Comparison of ENCODE assay signal across 14 mouse cellular contexts in the genomic region with DNA sequence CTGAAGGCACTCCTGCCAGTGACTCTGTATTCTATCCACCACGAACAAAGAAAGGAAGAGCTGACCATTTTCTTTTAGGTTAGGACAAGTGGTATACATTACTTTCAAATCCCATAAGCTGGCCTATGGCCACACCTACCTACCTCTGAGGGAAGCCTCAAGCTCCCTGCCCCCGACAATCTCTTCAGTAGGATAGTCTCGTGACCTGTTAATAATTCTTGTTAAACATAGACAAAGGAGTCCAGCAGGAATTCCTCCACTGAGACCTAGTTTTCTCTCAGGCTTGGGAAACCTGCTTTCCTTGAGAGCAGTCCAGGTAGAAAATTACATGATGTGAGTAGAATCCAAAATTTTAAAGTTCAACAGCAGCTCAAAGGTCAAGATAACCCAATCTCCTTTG.
"Had no signal": no experiment of that assay in that cellular context is flagged by ENCODE, and none has a peak within 500 bp of the region (broad histone marks: within the 10 kb centered on the region; RNA-seq: fewer than 3 reads in every experiment).

No protein-coding gene starts in this region.

- H3K4me3 ChIP-seq: hindbrain, embryonic 13.5 days; layer of hippocampus, adult 2 months; limb, embryonic 13.5 days; liver, embryonic 12.5 days; midbrain, embryonic 10.5 days; midbrain, embryonic 15.5 days; neural tube, embryonic 12.5 days had no signal

- H3K9me3 ChIP-seq: hindbrain, embryonic 13.5 days; limb, embryonic 13.5 days; liver, embryonic 12.5 days; midbrain, embryonic 10.5 days; midbrain, embryonic 15.5 days; neural tube, embryonic 12.5 days had no signal

- H3K4me1 ChIP-seq: liver, embryonic 12.5 days; midbrain, embryonic 15.5 days; neural tube, embryonic 12.5 days had no signal

- H3K4me2 ChIP-seq: hindbrain, embryonic 13.5 days; limb, embryonic 13.5 days; liver, embryonic 12.5 days; lung, embryonic 14.5 days; midbrain, embryonic 15.5 days; neural tube, embryonic 12.5 days had no signal

- H3K27ac ChIP-seq: hindbrain, embryonic 13.5 days; hindbrain, postnatal 0 days; layer of hippocampus, adult 2 months; limb, embryonic 13.5 days; liver, embryonic 12.5 days; midbrain, embryonic 10.5 days; midbrain, embryonic 15.5 days; neural tube, embryonic 12.5 days had no signal

- H3K9ac ChIP-seq: hindbrain, embryonic 13.5 days; limb, embryonic 13.5 days; liver, embryonic 12.5 days; lung, embryonic 14.5 days; midbrain, embryonic 15.5 days; neural tube, embryonic 12.5 days had no signal

- ATAC-seq: hindbrain, postnatal 0 days; liver, embryonic 12.5 days; midbrain, embryonic 15.5 days had no signal

- DNase-seq: left cerebral cortex, postnatal 4 days; lung, embryonic 14.5 days; lung, postnatal 10 days; lung, postnatal 4 days; right cerebral cortex, postnatal 14 days; thymus, postnatal 36 days had no signal

- H3K36me3 ChIP-seq: hindbrain, embryonic 13.5 days; limb, embryonic 13.5 days; liver, embryonic 12.5 days; midbrain, embryonic 10.5 days; midbrain, embryonic 15.5 days; neural tube, embryonic 12.5 days had no signal

- H3K27me3 ChIP-seq: hindbrain, embryonic 13.5 days; limb, embryonic 13.5 days; neural tube, embryonic 12.5 days had no signal
